Mouse (Mus musculus) heart, postnatal 0 days (tissue): ENCODE results near the gene Cep85l. TPM values are rescaled to one million over a fixed set of nuclear protein-coding genes. Genes with fewer than 3 reads are reported as not detected.

Experiments used
- ATAC-seq: fragments of 200-750 bp; cut with Nextera tagmentation; 2 replicates; pipeline ENCODE4 v1.8.0; 2017; ENCODE audit warnings: low read depth, moderate number of reproducible peaks, moderate library complexity; ENCODE audit not compliant: insufficient read depth
- DNase-seq: peaks from one replicate; pipeline ENCODE4 v3.0.0-alpha.2; 2016; ENCODE audit warnings: low spot score
- H3K27ac ChIP-seq: fragments of 300-500 bp; sonication (generic); 2 replicates; pipeline ENCODE4 v1.5.1; 2014; ENCODE audit warnings: low read depth, mild to moderate bottlenecking
- H3K27me3 ChIP-seq: fragments of 300-500 bp; sonication (generic); 2 replicates; pipeline ENCODE4 v1.6.1; 2014; ENCODE audit warnings: low read length, mixed read lengths; ENCODE audit not compliant: control insufficient read depth, insufficient read depth
- H3K36me3 ChIP-seq: fragments of 300-500 bp; sonication (generic); replicated peaks from 2 replicates; pipeline ENCODE4 v1.6.1; 2014; ENCODE audit warnings: low read length, mixed read lengths; ENCODE audit not compliant: control insufficient read depth, insufficient read depth
- H3K4me1 ChIP-seq: fragments of 300-500 bp; sonication (generic); 2 replicates; pipeline ENCODE4 v1.6.1; 2014; ENCODE audit warnings: antibody characterized with exemption; ENCODE audit not compliant: control insufficient read depth, insufficient read depth
- H3K4me2 ChIP-seq: fragments of 300-500 bp; sonication (generic); 2 replicates; pipeline ENCODE4 v1.6.1; 2014; ENCODE audit warnings: low read depth, mild to moderate bottlenecking, low read length, moderate library complexity
- H3K4me3 ChIP-seq: fragments of 300-500 bp; sonication (generic); 2 replicates; pipeline ENCODE4 v1.5.1; 2014; ENCODE audit warnings: low read depth, low read length
- H3K9ac ChIP-seq: fragments of 300-500 bp; sonication (generic); replicated peaks from 2 replicates; pipeline ENCODE4 v1.6.1; 2014; ENCODE audit warnings: low read depth, low read length, mixed read lengths
- H3K9me3 ChIP-seq: fragments of 300-500 bp; sonication (generic); replicated peaks from 2 replicates; pipeline ENCODE4 v1.6.1; 2016; ENCODE audit warnings: low read length; ENCODE audit not compliant: control insufficient read depth
- CTCF ChIP-seq: IDR thresholded peaks from 2 replicates; pipeline ENCODE4 v1.5.1; 2016; ENCODE audit warnings: antibody characterized with exemption, control low read depth, low read depth
- EP300 ChIP-seq: IDR thresholded peaks from 2 replicates; pipeline ENCODE4 v1.6.1; 2016; ENCODE audit warnings: antibody characterized with exemption, low read depth
- WGBS: fragments of 180-500 bp; shearing (Covaris S2); extraction: QIAGEN DNeasy Blood & Tissue Kit; methylation state at CpG from one replicate; pipeline ENCODE4 v1.1.7; 2014; 5-methylcytosine and 5-hydroxymethylcytosine counted together
- polyA plus RNA-seq: library from polyadenylated mRNA; unstranded; fragments of >200 nt; fragmentation: Nextera tagmentation; extraction: Ambion mirVana; gene quantifications from 2 replicates; pipeline ENCODE4 v1.2.1, GENCODE M21; 2015
- total RNA-seq: library from RNA; depleted of rRNA; stranded (reverse); fragments of >200 nt; gene quantifications from 2 replicates; pipeline ENCODE4 v1.2.3, GENCODE M21; 2014; ENCODE audit warnings: low replicate concordance; rRNA removed

The Cep85l gene
- total and polyA plus RNA-seq, 2 experiments from 2014 or later, result 4.1 to 17.6 TPM

DNA sequence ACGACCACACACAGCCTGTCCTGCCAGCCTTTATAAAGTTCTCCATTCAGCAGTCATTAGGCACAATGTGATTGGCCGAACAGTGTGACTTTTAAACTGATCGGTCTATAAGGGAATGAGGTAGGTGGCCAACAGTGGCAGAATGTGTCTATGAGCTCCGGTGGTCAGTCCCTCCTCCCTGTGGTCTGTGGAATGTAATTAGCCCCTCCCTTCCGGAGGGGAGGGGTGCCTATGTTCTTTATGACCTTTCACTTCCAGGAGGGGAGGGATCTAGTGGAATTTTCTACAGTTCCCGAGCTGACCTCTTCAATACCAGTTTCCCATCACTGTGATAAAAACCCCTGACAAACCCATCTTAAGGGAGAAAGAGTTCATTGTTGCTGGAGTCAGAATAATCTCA lies 144.4 kb downstream of the Cep85l start:
- Histone ChIP-seq H3K4me3 (no peak overlapping the region), H3K27ac (no peak overlapping the region), H3K36me3 (no peaks in the 10 kb centered on the region), H3K4me1 (no peaks in the 10 kb centered on the region), H3K9me3 (no peaks in the 10 kb centered on the region), H3K9ac (no peak overlapping the region), H3K4me2 (no peak overlapping the region), H3K27me3 (no peaks in the 10 kb centered on the region)
- WGBS, result 65% methylated on average over 6 of the region's 6 CpGs
- no peak for DNase-seq
- TF ChIP-seq CTCF (no peak), EP300 (no peak)
- ATAC-seq, result no peak

- WGBS, result 80% methylated on average over 2 of the region's 2 CpGs
- no peak overlapping the region for H3K9ac ChIP-seq
- no peak for DNase-seq
Measured at GRCm38 (mm10) chr10:53234683-53235082, 145.1 kb downstream of the Cep85l start.

GRCm38 (mm10) chr10:53234086-53234613 lies 145.6 kb downstream of the Cep85l start:
- ATAC-seq (no peak), DNase-seq (no peak)
- Histone ChIP-seq H3K4me2 (no peak overlapping the region), H3K9me3 (no peaks in the 10 kb centered on the region), H3K4me1 (no peaks in the 10 kb centered on the region), H3K27ac (no peak overlapping the region), H3K36me3 (no peaks in the 10 kb centered on the region), H3K27me3 (no peaks in the 10 kb centered on the region), H3K4me3 (no peak overlapping the region), H3K9ac (no peak overlapping the region)
- TF ChIP-seq CTCF (no peak), EP300 (no peak)
- 70% methylated on average over 2 of the region's 2 CpGs for WGBS

More at GRCm38 (mm10) chr10:53234683-53235082, 145.1 kb downstream of the Cep85l start:
- ATAC-seq, result no peak
- Histone ChIP-seq H3K9me3 (no peaks in the 10 kb centered on the region), H3K4me1 (no peaks in the 10 kb centered on the region), H3K4me3 (no peak overlapping the region), H3K36me3 (no peaks in the 10 kb centered on the region), H3K27me3 (no peaks in the 10 kb centered on the region), H3K27ac (no peak overlapping the region), H3K4me2 (no peak overlapping the region)
- no peak for TF ChIP-seq EP300
- TF ChIP-seq CTCF, result no peak

- Histone ChIP-seq H3K9ac (no peak overlapping the region), H3K9me3 (no peaks in the 10 kb centered on the region), H3K36me3 (no peaks in the 10 kb centered on the region), H3K4me1 (no peaks in the 10 kb centered on the region), H3K27ac (no peak overlapping the region; the same call in 1 of the 2 replicates), H3K4me3 (no peak overlapping the region), H3K4me2 (no peak overlapping the region), H3K27me3 (no peaks in the 10 kb centered on the region)
- ATAC-seq (peak; percentile 49; the same call in 1 of the 2 replicates), DNase-seq (peak; percentile 8)
- TF ChIP-seq EP300, result no peak
- TF ChIP-seq CTCF, result no peak
Measured at GRCm38 (mm10) chr10:53230809-53231208, 148.9 kb downstream of the Cep85l start.

DNA sequence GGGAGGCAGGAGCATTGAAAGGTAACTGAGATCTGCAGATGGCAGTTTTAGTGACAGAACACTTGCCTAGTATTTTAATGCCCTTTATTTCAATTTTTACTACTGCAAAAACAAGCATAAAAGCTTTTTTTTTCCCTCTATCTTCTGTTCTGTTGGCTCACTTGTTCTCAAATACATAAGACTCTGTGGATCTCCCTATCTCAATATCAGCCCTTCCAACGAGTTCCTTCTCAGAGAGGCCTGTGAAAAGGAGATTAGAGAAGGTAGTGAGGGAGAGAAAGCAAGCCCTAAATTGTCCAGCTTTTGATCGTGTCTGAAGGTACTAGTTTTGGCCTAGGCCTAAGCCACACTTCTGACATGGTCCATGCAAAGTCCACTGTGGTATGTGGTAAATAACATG lies 150.6 kb downstream of the Cep85l start:
- H3K4me1 ChIP-seq, result no peaks in the 10 kb centered on the region
- no peaks in the 10 kb centered on the region for H3K27me3 ChIP-seq
- H3K4me3 ChIP-seq, result no peak overlapping the region
- H3K36me3 ChIP-seq, result no peaks in the 10 kb centered on the region
- 51% methylated on average over 2 of the region's 2 CpGs for WGBS
- no peak overlapping the region for H3K27ac ChIP-seq
- no peak overlapping the region for H3K4me2 ChIP-seq
- ATAC-seq, result no peak
- DNase-seq, result no peak
- no peak for TF ChIP-seq EP300
- TF ChIP-seq CTCF, result no peak
- H3K9ac ChIP-seq, result no peak overlapping the region
- H3K9me3 ChIP-seq, result no peaks in the 10 kb centered on the region

Other genes with a start within 250 kb of the Cep85l start
- gene Pln, start 42.3 kb downstream of the Cep85l start, total RNA-seq, result 3,810 and 4,371 TPM in 2 replicates
- gene Pln, start 42.3 kb downstream of the Cep85l start, polyA plus RNA-seq, result 3,198 and 3,248 TPM in 2 replicates
- 20.4 and 40.7 TPM in 2 replicates for gene Asf1a, start 216.8 kb upstream of the Cep85l start, total RNA-seq
- gene Asf1a, start 216.8 kb upstream of the Cep85l start, polyA plus RNA-seq, result 65.1 and 66.3 TPM in 2 replicates